Mouse (Mus musculus) ES-E14 (cell line): ENCODE data around the gene Sgms1.

ENCODE experiments used
- CHD2 ChIP-seq: IDR thresholded peaks from 2 replicates; pipeline ENCODE4 v1.6.1; 2014; ENCODE audit warnings: mild to moderate bottlenecking, low read depth, low read length, inconsistent platforms
- HCFC1 ChIP-seq: IDR thresholded peaks from 2 replicates; pipeline ENCODE4 v1.6.1; 2012; ENCODE audit warnings: low read length, inconsistent platforms, borderline replicate concordance; ENCODE audit not compliant: insufficient read depth
- ZNF384 ChIP-seq: IDR thresholded peaks from 2 replicates; pipeline ENCODE4 v1.6.1; 2012; ENCODE audit warnings: low read depth, low read length, inconsistent platforms

DNA sequence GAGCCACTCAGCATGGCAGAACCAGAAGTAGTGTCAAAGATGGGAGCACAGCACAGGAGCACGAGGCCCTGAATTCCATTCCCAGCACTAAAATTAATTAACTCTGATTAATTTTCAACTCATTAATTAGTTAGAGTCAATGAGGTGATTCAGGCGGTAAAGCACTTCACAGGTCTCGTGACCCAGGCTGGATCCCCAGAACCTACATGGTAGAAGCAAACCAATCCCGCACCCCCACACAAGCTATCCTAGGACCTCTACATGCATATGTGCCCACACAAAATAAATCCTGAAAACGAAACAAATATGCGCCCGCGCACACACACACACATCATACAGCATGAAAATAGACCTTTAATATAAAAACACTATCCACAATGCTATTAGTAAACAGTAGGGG is 22.2 kb downstream of the Sgms1 start:
- TF ChIP-seq CHD2: no peak
- TF ChIP-seq HCFC1: no peak
- no peak for TF ChIP-seq ZNF384
